Mouse (Mus musculus) bone marrow, adult 2 months (tissue): ENCODE results near the gene Pus7. TPM values are rescaled to one million over a fixed set of nuclear protein-coding genes. Genes with fewer than 3 reads are reported as not detected.
A peak's percentile ranks its signal among the peaks of the same experiment; 100 is the strongest.

ENCODE experiments used
- H3K27ac ChIP-seq: fragments of 200-500 bp; 2 replicates; pipeline ENCODE4 v1.5.1; 2012; ENCODE audit warnings: low read depth, mild to moderate bottlenecking, control low read depth, inconsistent platforms, low read length; ENCODE audit not compliant: control insufficient read depth, poor library complexity, insufficient read depth
- H3K4me1 ChIP-seq: fragments of 200-500 bp; 2 replicates; pipeline ENCODE4 v1.6.1; 2011; ENCODE audit warnings: low read length; ENCODE audit not compliant: control insufficient read depth, insufficient read depth
- H3K4me3 ChIP-seq: fragments of 200-500 bp; replicated peaks from 2 replicates; pipeline ENCODE3; 2011; ENCODE audit warnings: mild to moderate bottlenecking, low read depth, low read length, control low read depth; ENCODE audit not compliant: control insufficient read depth
- CTCF ChIP-seq: fragments of 200-500 bp; IDR thresholded peaks from 2 replicates; pipeline ENCODE4 v1.5.1; 2011; ENCODE audit warnings: low read length, control low read depth; ENCODE audit not compliant: control insufficient read depth, insufficient read depth
- POLR2A ChIP-seq: fragments of 200-500 bp; IDR thresholded peaks from 2 replicates; pipeline ENCODE4 v1.6.1; 2011; ENCODE audit warnings: low read depth, mild to moderate bottlenecking, control low read depth, low read length, borderline replicate concordance; ENCODE audit not compliant: control insufficient read depth
- WGBS: fragments of 180-500 bp; shearing (Covaris S2); methylation state at CpG from one replicate; pipeline ENCODE4 v1.1.7; 2018; 5-methylcytosine and 5-hydroxymethylcytosine counted together
- polyA plus RNA-seq: library from polyadenylated mRNA; stranded (reverse); fragments of >200 nt; gene quantifications from 2 replicates; pipeline ENCODE4 v1.2.4, GENCODE M21; 2011; ENCODE audit warnings: low replicate concordance; ENCODE audit not compliant: missing spikeins, insufficient read depth, insufficient read length

The Pus7 gene
- polyA plus RNA-seq: 15.4 and 16.4 TPM in 2 replicates

- H3K4me3 ChIP-seq: peak within 1 kb of the TSS; percentile 72
- H3K4me1 ChIP-seq: no peaks in the 10 kb centered on the region; the same call in 1 of the 2 replicates
- under 1% methylated on average over 85 of the region's 86 CpGs for WGBS
- TF ChIP-seq POLR2A (peak; percentile 25; the same call in 1 of the 2 replicates), CTCF (no peak)
- H3K27ac ChIP-seq: peak within 1 kb of the TSS; percentile 14; the same call in 1 of the 2 replicates
These were observed at the start of gene Pus7 for GRCm38 (mm10) chr5:23782931-23783877. Pus7 (minus strand) TSS chr5:23783711.

GRCm38 (mm10) chr5:23830897-23831752, 47.6 kb upstream of the Pus7 start:
- TF ChIP-seq CTCF (no peak), POLR2A (no peak)
- no peaks in the 10 kb centered on the region for H3K4me1 ChIP-seq
- H3K4me3 ChIP-seq: no peak overlapping the region
- H3K27ac ChIP-seq: no peak overlapping the region
- 39% methylated on average over 58 of the region's 58 CpGs for WGBS

GRCm38 (mm10) chr5:23826321-23827004, 43.0 kb upstream of the Pus7 start:
- 35% methylated on average over 11 of the region's 11 CpGs for WGBS

GRCm38 (mm10) chr5:23824171-23824733, 40.7 kb upstream of the Pus7 start:
- WGBS: 71% methylated on average over 8 of the region's 8 CpGs
- Histone ChIP-seq H3K4me3 (no peak overlapping the region), H3K27ac (no peak overlapping the region), H3K4me1 (no peaks in the 10 kb centered on the region; the same call in 1 of the 2 replicates)
- TF ChIP-seq CTCF (no peak), POLR2A (no peak)

More at GRCm38 (mm10) chr5:23826321-23827004, 43.0 kb upstream of the Pus7 start:
- H3K4me1 ChIP-seq: no peaks in the 10 kb centered on the region; the same call in 1 of the 2 replicates
- no peak overlapping the region for H3K4me3 ChIP-seq
- H3K27ac ChIP-seq: no peak overlapping the region
- TF ChIP-seq POLR2A: no peak
- TF ChIP-seq CTCF: peak; percentile 90

- 69% methylated on average over 11 of the region's 11 CpGs for WGBS
- TF ChIP-seq POLR2A: no peak
- TF ChIP-seq CTCF: no peak
- H3K4me3 ChIP-seq: no peak overlapping the region
- H3K4me1 ChIP-seq: no peaks in the 10 kb centered on the region; the same call in 1 of the 2 replicates
- no peak overlapping the region for H3K27ac ChIP-seq
These were observed 38.8 kb upstream of the Pus7 start for GRCm38 (mm10) chr5:23822306-23822705.

- TF ChIP-seq POLR2A (no peak), CTCF (no peak)
- Histone ChIP-seq H3K4me1 (peaks cover 1% of the 10 kb centered on the region; the same call in 1 of the 2 replicates), H3K27ac (no peak overlapping the region; the same call in 1 of the 2 replicates), H3K4me3 (no peak overlapping the region)
- WGBS: 94% methylated on average over 15 of the region's 15 CpGs
These were observed 33.2 kb upstream of the Pus7 start for GRCm38 (mm10) chr5:23816681-23817080.

GRCm38 (mm10) chr5:23814841-23815240, 31.3 kb upstream of the Pus7 start:
- no peak overlapping the region for H3K4me3 ChIP-seq
- TF ChIP-seq CTCF: no peak
- H3K4me1 ChIP-seq: peaks cover 1% of the 10 kb centered on the region; the same call in 1 of the 2 replicates
- 77% methylated on average over 5 of the region's 5 CpGs for WGBS
- H3K27ac ChIP-seq: no peak overlapping the region
